In the genomic region with DNA sequence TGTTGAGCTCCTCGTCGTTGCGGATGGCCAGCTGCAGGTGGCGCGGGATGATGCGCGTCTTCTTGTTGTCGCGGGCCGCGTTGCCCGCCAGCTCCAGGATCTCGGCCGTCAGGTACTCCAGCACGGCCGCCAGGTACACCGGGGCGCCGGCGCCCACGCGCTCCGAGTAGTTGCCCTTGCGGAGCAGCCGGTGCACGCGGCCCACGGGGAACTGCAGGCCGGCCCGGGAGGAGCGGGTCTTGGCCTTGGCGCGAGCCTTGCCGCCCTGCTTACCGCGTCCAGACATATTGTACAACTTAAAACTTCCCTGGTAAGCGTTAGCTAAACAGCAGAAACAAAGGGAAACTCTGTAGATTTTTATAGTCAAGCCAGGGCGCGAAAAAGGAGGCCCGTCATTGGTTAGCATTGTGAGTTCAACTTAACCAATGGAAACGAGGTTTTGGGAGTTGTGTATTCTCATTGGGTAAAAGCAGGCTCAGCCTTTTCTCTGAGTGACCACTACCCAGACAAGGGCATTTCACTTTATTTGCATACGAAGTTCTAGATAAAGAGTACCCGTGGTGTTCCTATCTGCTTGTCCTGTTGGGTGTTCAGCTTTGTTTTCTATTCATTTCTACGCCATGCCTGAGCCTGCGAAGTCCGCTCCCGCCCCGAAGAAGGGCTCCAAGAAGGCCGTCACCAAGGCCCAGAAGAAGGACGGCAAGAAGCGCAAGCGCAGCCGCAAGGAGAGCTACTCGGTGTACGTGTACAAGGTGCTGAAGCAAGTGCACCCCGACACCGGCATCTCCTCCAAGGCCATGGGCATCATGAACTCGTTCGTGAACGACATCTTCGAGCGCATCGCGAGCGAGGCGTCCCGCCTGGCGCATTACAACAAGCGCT, we compare ENCODE assay signal across 8 mouse cellular contexts. TPM values are rescaled to one million over a fixed set of nuclear protein-coding genes. Genes with fewer than 3 reads are reported as not detected.
A peak's percentile ranks its signal among the peaks of the same experiment; 100 is the strongest.
DNase-seq lines count a peak whose midpoint lies in the region; ATAC-seq lines count a peak whose summit lies in the region.
"Not testable (repeated sequence)": the region's sequence is repeated elsewhere in the genome, so short reads cannot be mapped to it uniquely, and the experiment has no call there.

Gene Hist1h2ah (minus strand): TSS at position 302 of the 882 bp plus-strand sequence.
Gene Hist1h2bk (plus strand): TSS at position 604 of the 882 bp plus-strand sequence.

- peaks cover 19% of the 10 kb centered on the region for H3K4me1 ChIP-seq in intestine, embryonic 14.5 days (replicated peaks; ENCODE audit: control insufficient read depth, insufficient read depth, low read length)

- H3K9ac ChIP-seq in intestine, embryonic 14.5 days (ENCODE audit: low read length): peak within 1 kb of the TSS; percentile 79

- not testable (repeated sequence) for H3K36me3 ChIP-seq in intestine, embryonic 14.5 days (ENCODE audit: control insufficient read depth, insufficient read depth, low read length)

- under 1% methylated on average over 22 of the region's 69 CpGs for WGBS in intestine, embryonic 14.5 days

- H3K9me3 ChIP-seq in intestine, embryonic 14.5 days (ENCODE audit: control insufficient read depth, low read length): not testable (repeated sequence)

- intact Hi-C loops in left cerebral cortex, postnatal 10 days (cut with DNase I): not testable (repeated sequence)

- H3K4me2 ChIP-seq in intestine, embryonic 14.5 days (ENCODE audit: low read length): peak within 1 kb of the TSS; percentile 56

- not testable (repeated sequence) for H3K27me3 ChIP-seq in intestine, embryonic 14.5 days (replicated peaks; ENCODE audit: control insufficient read depth, insufficient read depth, low read length)

- peak within 1 kb of the TSS; percentile 43 for H3K4me3 ChIP-seq in intestine, embryonic 14.5 days (ENCODE audit: low read depth, low read length)

- peak within 1 kb of the TSS; percentile 90 for H3K27ac ChIP-seq in intestine, embryonic 14.5 days (ENCODE audit: low read depth)

- peak; percentile 78 for DNase-seq in adrenal gland, adult 8-10 months
- peak; percentile 87 for DNase-seq in embryo, embryonic 11.5 days (ENCODE audit: low read depth, low spot score)
- DNase-seq in gastrocnemius, postnatal 25 days: peak; percentile 76
- DNase-seq in intestine, embryonic 14.5 days (ENCODE audit: low spot score): peak; percentile 91
- peak; percentile 78 to 92 for DNase-seq in left cerebral cortex, postnatal 10 days (ENCODE audit: extremely low spot score in 1 of 2, low spot score in 2 of 2)
- peak; percentile 91 to 93 for DNase-seq in right cerebral cortex, postnatal 10 days (ENCODE audit: low spot score in 2 of 2)
- peak; percentile 58 for DNase-seq in urinary bladder, postnatal 25 days (ENCODE audit: low spot score)

- peak; percentile 95 for ATAC-seq in intestine, embryonic 14.5 days (replicated peaks; ENCODE audit: low FRiP score, low TSS enrichment, low read depth)
- peak; percentile 80 for ATAC-seq in megakaryocyte progenitor cell, adult 5-6 weeks (replicated peaks; ENCODE audit: poor library complexity)

RNA-seq across cellular contexts. Expression of gene Hist1h2ah, which starts in this region (rescaled TPM):
- 10 to 100 TPM in 2 of 4 experiments, 1 to 10 TPM in 1, not detected in 1; 6.0 to 18.5 (median 12.6) TPM for total RNA-seq in adrenal gland, adult 8-10 months (2022)
- total RNA-seq in gastrocnemius, postnatal 25 days (2021): 1 to 10 TPM; 2.9 to 7.7 TPM
- polyA plus RNA-seq in intestine, embryonic 14.5 days (2014; fragmentation: Nextera tagmentation; extraction: Ambion mirVana): 11.8 and 19.7 TPM in 2 replicates
- 10 to 100 TPM; 37.9 to 54.9 TPM for total RNA-seq in left cerebral cortex, postnatal 10 days (2021)
- 1.9 and 2.2 TPM in 2 replicates for total RNA-seq in megakaryocyte progenitor cell, adult 5-6 weeks (2015)
- 923 and 1,838 TPM in 2 replicates for total RNA-seq in megakaryocyte progenitor cell, adult 5-6 weeks (2017)

RNA-seq across cellular contexts. Expression of gene Hist1h2bk, which starts in this region (rescaled TPM):
- 10 to 100 TPM; 22.5 to 31.6 (median 25.4) TPM for total RNA-seq in adrenal gland, adult 8-10 months (2022)
- total RNA-seq in gastrocnemius, postnatal 25 days (2021): 10 to 100 TPM; 13.9 to 29.0 TPM
- polyA plus RNA-seq in intestine, embryonic 14.5 days (2014; fragmentation: Nextera tagmentation; extraction: Ambion mirVana): 5.2 and 7.5 TPM in 2 replicates
- 10 to 100 TPM; 38.0 to 50.2 TPM for total RNA-seq in left cerebral cortex, postnatal 10 days (2021)
- 65.4 and 83.1 TPM in 2 replicates for total RNA-seq in megakaryocyte progenitor cell, adult 5-6 weeks (2015)
- 1,827 and 2,239 TPM in 2 replicates for total RNA-seq in megakaryocyte progenitor cell, adult 5-6 weeks (2017)

Comparison
In these comparisons a context has a peak if more than half of its experiments do, and no peak if none do; other contexts are left out.
1. Peak in every context shown above with its lines: DNase-seq, ATAC-seq, H3K4me3 ChIP-seq and H3K27ac ChIP-seq.